Mouse (Mus musculus) forebrain, embryonic 12.5 days (tissue): ENCODE results near the gene Chid1. TPM values are rescaled to one million over a fixed set of nuclear protein-coding genes. Genes with fewer than 3 reads are reported as not detected.
"Not testable (repeated sequence)": the region's sequence is repeated elsewhere in the genome, so short reads cannot be mapped to it uniquely, and the experiment has no call there.

Source experiments
- ATAC-seq: fragments of 200-750 bp; cut with Nextera tagmentation; 2 replicates; pipeline ENCODE4 v1.8.0; 2017; ENCODE audit warnings: moderate TSS enrichment; ENCODE audit not compliant: low FRiP score
- H3K27ac ChIP-seq: fragments of 300-500 bp; sonication (generic); 2 replicates; pipeline ENCODE4 v1.5.1; 2016; ENCODE audit warnings: mild to moderate bottlenecking
- H3K27me3 ChIP-seq: fragments of 300-500 bp; sonication (generic); 2 replicates; pipeline ENCODE4 v1.6.1; 2016; ENCODE audit warnings: mild to moderate bottlenecking
- H3K36me3 ChIP-seq: fragments of 300-500 bp; sonication (generic); replicated peaks from 2 replicates; pipeline ENCODE4 v1.6.1; 2016; ENCODE audit warnings: mild to moderate bottlenecking
- H3K4me1 ChIP-seq: fragments of 300-500 bp; sonication (generic); 2 replicates; pipeline ENCODE4 v1.6.1; 2016
- H3K4me2 ChIP-seq: fragments of 300-500 bp; sonication (generic); 2 replicates; pipeline ENCODE4 v1.6.1; 2016; ENCODE audit warnings: mild to moderate bottlenecking, moderate library complexity
- H3K4me3 ChIP-seq: fragments of 300-500 bp; sonication (generic); replicated peaks from 2 replicates; pipeline ENCODE4 v1.5.1; 2016; ENCODE audit warnings: mild to moderate bottlenecking
- H3K9ac ChIP-seq: fragments of 300-500 bp; sonication (generic); 2 replicates; pipeline ENCODE4 v1.6.1; 2016; ENCODE audit warnings: mild to moderate bottlenecking
- H3K9me3 ChIP-seq: fragments of 300-500 bp; sonication (generic); 2 replicates; pipeline ENCODE4 v1.6.1; 2016
- WGBS: fragments of 180-500 bp; shearing (Covaris S2); methylation state at CpG from one replicate; pipeline ENCODE4 v1.1.7; 2016; 5-methylcytosine and 5-hydroxymethylcytosine counted together
- polyA plus RNA-seq: library from polyadenylated mRNA; unstranded; fragments of >200 nt; fragmentation: Nextera tagmentation; extraction: Ambion mirVana; gene quantifications from 2 replicates; pipeline ENCODE4 v1.2.1, GENCODE M21; 2016

Chid1 gene
- polyA plus RNA-seq, 1 experiment from 2014 or later, result 24.0 TPM

DNA sequence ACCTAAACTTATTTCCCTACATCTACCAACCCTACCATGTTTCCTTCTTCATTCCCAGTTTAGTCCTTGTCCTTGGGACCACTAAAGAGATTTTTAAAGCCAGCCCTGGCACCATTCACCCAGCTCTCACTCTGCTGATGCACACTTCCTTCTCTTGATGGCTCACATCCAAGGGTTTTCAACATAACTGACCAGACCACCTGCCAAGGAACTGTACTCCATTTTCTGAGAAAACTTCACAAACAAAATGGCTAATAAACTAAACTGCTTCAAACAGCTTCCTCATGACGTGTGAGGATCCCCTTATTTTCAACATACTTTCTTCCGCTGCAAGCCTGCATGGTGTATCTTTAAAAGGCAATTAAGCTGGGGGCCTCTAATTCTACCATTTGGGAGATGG is 86.0 kb downstream of the Chid1 start:
- peaks cover 27% of the 10 kb centered on the region for H3K4me1 ChIP-seq
- WGBS, result 83% methylated on average over 2 of the region's 2 CpGs
- H3K4me2 ChIP-seq, result no peak overlapping the region
- no peak for ATAC-seq
- peaks cover 6% of the 10 kb centered on the region; the same call in 1 of the 2 replicates for H3K27me3 ChIP-seq
- no peaks in the 10 kb centered on the region for H3K9me3 ChIP-seq
- no peak overlapping the region for H3K27ac ChIP-seq
- H3K36me3 ChIP-seq, result peaks cover 38% of the 10 kb centered on the region
- no peak overlapping the region for H3K9ac ChIP-seq
- no peak overlapping the region for H3K4me3 ChIP-seq

DNA sequence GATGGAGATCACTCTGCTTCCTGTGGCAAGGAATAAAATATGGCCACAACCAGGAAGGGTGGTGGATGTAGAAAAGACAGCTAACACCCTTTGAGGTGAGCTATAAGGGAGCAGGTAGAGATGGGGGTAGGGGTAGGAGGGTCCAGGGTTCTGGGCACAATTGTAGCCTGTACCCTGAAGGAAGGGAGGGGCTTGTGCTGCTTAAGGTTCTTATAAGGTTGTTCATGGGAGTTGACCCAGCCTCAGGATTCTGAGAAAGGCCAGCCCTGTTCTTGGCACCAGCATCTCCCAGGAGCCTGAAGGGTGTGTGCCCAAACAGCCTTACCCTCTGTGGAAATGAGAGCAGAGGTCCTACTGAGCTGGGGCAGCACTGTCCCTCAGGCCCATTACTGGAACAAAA is 87.7 kb downstream of the Chid1 start:
- H3K9me3 ChIP-seq, result no peaks in the 10 kb centered on the region
- peaks cover 35% of the 10 kb centered on the region for H3K4me1 ChIP-seq
- no peak overlapping the region for H3K4me2 ChIP-seq

DNA sequence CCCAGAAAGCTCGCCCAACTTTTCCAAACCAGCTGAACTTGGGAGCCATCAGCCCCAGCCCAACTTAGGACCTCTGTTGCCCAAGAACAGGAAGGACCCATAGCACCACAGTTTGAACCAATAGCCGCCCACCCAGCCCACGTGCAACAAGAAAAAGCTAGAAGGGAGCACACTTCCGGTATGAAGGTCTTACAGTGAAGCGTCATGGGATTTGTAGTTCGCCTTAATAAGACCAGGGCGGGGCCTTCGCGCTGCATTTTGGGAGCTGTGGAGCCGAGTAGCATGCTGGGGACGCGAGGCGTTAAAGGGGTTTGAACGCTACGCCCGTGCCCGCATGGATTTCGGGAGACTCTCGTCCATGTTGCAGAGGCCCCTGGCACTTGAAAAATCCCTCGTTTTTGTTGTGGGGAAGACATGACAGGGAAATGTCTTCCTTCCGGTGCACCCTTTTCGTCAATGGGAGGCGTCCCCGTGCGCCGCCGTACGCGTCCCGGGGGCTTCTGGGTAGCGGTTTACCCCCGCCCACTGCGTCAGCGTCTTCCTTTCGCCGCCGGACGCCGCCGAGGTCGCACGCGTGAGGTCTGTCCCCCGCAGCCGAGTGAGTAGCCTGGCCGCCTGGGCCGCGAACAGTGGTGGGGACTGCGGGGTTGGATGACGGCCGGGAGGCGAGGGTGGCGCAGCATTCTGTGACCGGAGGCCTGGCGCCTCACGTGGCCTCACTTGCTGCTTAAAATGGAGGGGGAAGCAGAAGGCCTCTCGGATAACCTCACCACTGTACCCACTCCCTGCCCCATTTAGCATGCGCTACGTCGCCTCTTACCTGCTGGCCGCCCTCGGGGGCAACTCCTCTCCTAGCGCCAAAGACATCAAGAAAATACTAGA is 92.3 kb downstream of the Chid1 start, which contains the start of gene Rplp2:
TSS of gene Rplp2 (plus strand) at position 261 of the 882 bp plus-strand sequence.
- no peaks in the 10 kb centered on the region for H3K9me3 ChIP-seq
- ATAC-seq, result peak; percentile 91
- under 1% methylated on average over 63 of the region's 63 CpGs for WGBS
- peak within 1 kb of the TSS; percentile 91 for H3K4me3 ChIP-seq
- peak within 1 kb of the TSS; percentile 88 for H3K27ac ChIP-seq
- peak within 1 kb of the TSS; percentile 76 for H3K4me2 ChIP-seq
- H3K4me1 ChIP-seq, result peaks cover 39% of the 10 kb centered on the region
- H3K36me3 ChIP-seq, result peaks cover 39% of the 10 kb centered on the region
- peak within 1 kb of the TSS; percentile 86 for H3K9ac ChIP-seq
- no peaks in the 10 kb centered on the region for H3K27me3 ChIP-seq

More for the DNA sequence above, 87.7 kb downstream of the Chid1 start:
- H3K27me3 ChIP-seq, result 0 out of 2 replicates have a peak, but pooled peaks cover 5% of the 10 kb centered on the region
- no peak for ATAC-seq
- H3K4me3 ChIP-seq, result no peak overlapping the region
- H3K27ac ChIP-seq, result no peak overlapping the region
- H3K36me3 ChIP-seq, result peaks cover 39% of the 10 kb centered on the region
- no peak overlapping the region for H3K9ac ChIP-seq

DNA sequence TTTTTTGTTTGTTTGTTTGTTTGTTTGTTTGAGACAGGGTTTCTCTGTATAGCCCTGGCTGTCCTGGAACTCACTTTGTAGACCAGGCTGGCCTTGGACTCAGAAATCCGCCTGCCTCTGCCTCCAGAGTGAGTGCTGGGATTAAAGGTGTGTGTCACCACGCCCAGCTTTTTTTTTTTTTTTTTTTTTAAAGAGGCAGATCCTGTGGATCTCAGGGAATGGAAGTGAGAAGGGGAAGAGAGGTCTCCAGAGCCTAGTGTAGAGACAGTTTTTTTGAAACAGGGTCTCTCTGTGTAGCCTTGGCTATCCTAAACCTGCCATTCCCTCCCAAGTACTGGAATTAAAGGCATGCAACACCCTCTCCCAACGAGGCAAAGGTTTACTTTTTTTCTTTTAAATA is 93.3 kb downstream of the Chid1 start:
- H3K4me2 ChIP-seq, result peak overlapping the region; percentile 76; the same call in 1 of the 2 replicates
- not testable (repeated sequence) for H3K9me3 ChIP-seq, H3K9ac ChIP-seq, H3K27me3 ChIP-seq, H3K4me3 ChIP-seq, H3K27ac ChIP-seq, ATAC-seq
- WGBS, result 79% methylated on average over 3 of the region's 3 CpGs
- H3K4me1 ChIP-seq, result peaks cover 48% of the 10 kb centered on the region
- H3K36me3 ChIP-seq, result peaks cover 34% of the 10 kb centered on the region

GRCm38 (mm10) chr7:141443828-141444237 is 95.8 kb downstream of the Chid1 start, which contains the start of gene Pidd1:
Gene Pidd1 (minus strand): TSS chr7:141444025.
- no peaks in the 10 kb centered on the region for H3K27me3 ChIP-seq
- H3K27ac ChIP-seq, result peak within 1 kb of the TSS; percentile 59
- peaks cover 34% of the 10 kb centered on the region for H3K36me3 ChIP-seq
- peaks cover 44% of the 10 kb centered on the region for H3K4me1 ChIP-seq
- peak within 1 kb of the TSS; percentile 76 for H3K4me2 ChIP-seq
- peak within 1 kb of the TSS; percentile 61 for H3K9ac ChIP-seq
- WGBS, result under 1% methylated on average over 25 of the region's 25 CpGs
- H3K4me3 ChIP-seq, result peak within 1 kb of the TSS; percentile 44
- peak; percentile 54 for ATAC-seq
- H3K9me3 ChIP-seq, result no peaks in the 10 kb centered on the region

Other genes with a start within 250 kb of the Chid1 start
- 0.38 and 0.60 TPM in 2 replicates for gene Drd4, start 247.9 kb downstream of the Chid1 start, polyA plus RNA-seq
- gene Deaf1, start 212.2 kb downstream of the Chid1 start, polyA plus RNA-seq, result 74.0 and 78.4 TPM in 2 replicates
- 59.9 and 63.6 TPM in 2 replicates for gene Tmem80, start 212.1 kb downstream of the Chid1 start, polyA plus RNA-seq
- gene Eps8l2, start 201.0 kb downstream of the Chid1 start, polyA plus RNA-seq, result 1.2 and 1.7 TPM in 2 replicates
- 397 and 407 TPM in 2 replicates for gene Taldo1, start 147.7 kb downstream of the Chid1 start, polyA plus RNA-seq
- gene Gatd1, start 125.7 kb downstream of the Chid1 start, polyA plus RNA-seq, result 47.0 and 50.0 TPM in 2 replicates
- 20.5 and 22.5 TPM in 2 replicates for gene Cend1, start 110.4 kb downstream of the Chid1 start, polyA plus RNA-seq
- 57.4 and 60.9 TPM in 2 replicates for gene Slc25a22, start 102.0 kb downstream of the Chid1 start, polyA plus RNA-seq
- gene Pidd1, start 95.8 kb downstream of the Chid1 start, polyA plus RNA-seq, result 16.9 and 18.8 TPM in 2 replicates
- 950 and 986 TPM in 2 replicates for gene Rplp2, start 92.5 kb downstream of the Chid1 start, polyA plus RNA-seq
- gene Pnpla2, start 84.7 kb downstream of the Chid1 start, polyA plus RNA-seq, result 16.2 and 18.3 TPM in 2 replicates
- 4.0 and 4.3 TPM in 2 replicates for gene Cracr2b, start 78.8 kb downstream of the Chid1 start, polyA plus RNA-seq
- gene Cd151, start 72.5 kb downstream of the Chid1 start, polyA plus RNA-seq, result 13.9 and 18.2 TPM in 2 replicates
- 69.8 and 78.4 TPM in 2 replicates for gene Polr2l, start 64.7 kb downstream of the Chid1 start, polyA plus RNA-seq
- gene Tspan4, start 64.6 kb downstream of the Chid1 start, polyA plus RNA-seq, result 18.8 and 24.2 TPM in 2 replicates
- 106 and 112 TPM in 2 replicates for gene Ap2a2, start 22.3 kb upstream of the Chid1 start, polyA plus RNA-seq
- 0.14 and 0.19 TPM in 2 replicates for gene Muc6, start 115.5 kb upstream of the Chid1 start, polyA plus RNA-seq
- gene Muc2, start 150.5 kb upstream of the Chid1 start, polyA plus RNA-seq, result 0.19 and 0.24 TPM in 2 replicates
- gene Muc5ac, start 249.1 kb upstream of the Chid1 start, polyA plus RNA-seq, result not detected in 2 replicates